Mouse (Mus musculus) gastrocnemius, adult 2 months (tissue): ENCODE data around the gene Cel. TPM values are rescaled to one million over a fixed set of nuclear protein-coding genes. Genes with fewer than 3 reads are reported as not detected.

Experiments used
- DNase-seq: peaks from one replicate; pipeline ENCODE4 v3.0.0; 2022
- H3K27ac ChIP-seq: fragments of 200-600 bp; 2 replicates; pipeline ENCODE4 v1.8.1; 2022; ENCODE audit warnings: mild to moderate bottlenecking
- H3K4me3 ChIP-seq: fragments of 200-600 bp; 2 replicates; pipeline ENCODE4 v1.8.1; 2022; ENCODE audit warnings: mild to moderate bottlenecking, moderate library complexity
- CTCF ChIP-seq: fragments of 200-600 bp; IDR thresholded peaks from 2 replicates; pipeline ENCODE4 v1.8.1; 2022; ENCODE audit warnings: antibody characterized with exemption, mild to moderate bottlenecking, moderate library complexity
- intact Hi-C: fragments of 180-260 bp; cut with DNase I; formaldehyde crosslinking; loops from one replicate; pipeline ENCODE4 v1.15.1; 2025
- total RNA-seq, 2 experiments: library from RNA; stranded (reverse); gene quantifications; 2 replicates each; pipeline ENCODE4 v1.2.3; 2021

Gene Cel
- total RNA-seq, 2 experiments from 2014 or later, result not detected

GRCm38 (mm10) chr2:28540587-28541227 lies 22.5 kb downstream of the Cel start:
- Histone ChIP-seq H3K4me3 (no peak overlapping the region), H3K27ac (peak overlapping the region; percentile 93)
- no peak for TF ChIP-seq CTCF
- no peak for DNase-seq
- intact Hi-C loops, result no loop called here

GRCm38 (mm10) chr2:28539949-28540348 lies 23.3 kb downstream of the Cel start:
- no peak for TF ChIP-seq CTCF
- peak; percentile 48 for DNase-seq
- intact Hi-C loops, result loop anchor here (2.0 kb wide), 1 partner anchor 19 kb away; no protein-coding TSS in a partner anchor
- Histone ChIP-seq H3K4me3 (no peak overlapping the region; the same call in 1 of the 2 replicates), H3K27ac (peak overlapping the region; percentile 93)

- TF ChIP-seq CTCF, result no peak
- peak overlapping the region; percentile 93 for H3K27ac ChIP-seq
- intact Hi-C loops, result loop anchor here (2.0 kb wide), 1 partner anchor 18 kb away; no protein-coding TSS in a partner anchor
- peak overlapping the region; percentile 41 for H3K4me3 ChIP-seq
- DNase-seq, result peak; percentile 91
Observed at GRCm38 (mm10) chr2:28539206-28539605, 24.0 kb downstream of the Cel start.

GRCm38 (mm10) chr2:28538817-28539128 lies 24.4 kb downstream of the Cel start:
- Histone ChIP-seq H3K4me3 (peak overlapping the region; percentile 41), H3K27ac (peak overlapping the region; percentile 93)
- no peak for TF ChIP-seq CTCF
- peak; percentile 84 for DNase-seq
- intact Hi-C loops, result loop anchor here (2.0 kb wide), 1 partner anchor 18 kb away; no protein-coding TSS in a partner anchor

- H3K4me3 ChIP-seq, result peak overlapping the region; percentile 11; the same call in 1 of the 2 replicates
- H3K27ac ChIP-seq, result peak overlapping the region; percentile 93
- no peak for TF ChIP-seq CTCF
- intact Hi-C loops, result loop anchor here (2.0 kb wide), 1 partner anchor 17 kb away; no protein-coding TSS in a partner anchor
- peak; percentile 66 for DNase-seq
Observed at GRCm38 (mm10) chr2:28537995-28538816, 25.0 kb downstream of the Cel start.

- TF ChIP-seq CTCF, result no peak
- peak overlapping the region; percentile 93 for H3K27ac ChIP-seq
- DNase-seq, result no peak
- intact Hi-C loops, result no loop called here
- H3K4me3 ChIP-seq, result no peak overlapping the region
Observed at GRCm38 (mm10) chr2:28537634-28537920, 25.6 kb downstream of the Cel start.

- H3K27ac ChIP-seq, result peak overlapping the region; percentile 93
- intact Hi-C loops, result no loop called here
- no peak for TF ChIP-seq CTCF
- H3K4me3 ChIP-seq, result peak overlapping the region; percentile 13; the same call in 1 of the 2 replicates
- DNase-seq, result peak; percentile 56
Observed at GRCm38 (mm10) chr2:28536766-28537633, 26.2 kb downstream of the Cel start.

GRCm38 (mm10) chr2:28536166-28536565 lies 27.0 kb downstream of the Cel start:
- peak overlapping the region; percentile 13 for H3K4me3 ChIP-seq
- intact Hi-C loops, result no loop called here
- TF ChIP-seq CTCF, result no peak
- peak overlapping the region; percentile 93 for H3K27ac ChIP-seq
- DNase-seq, result no peak

GRCm38 (mm10) chr2:28535650-28536049 lies 27.6 kb downstream of the Cel start:
- no peak for TF ChIP-seq CTCF
- intact Hi-C loops, result no loop called here
- peak overlapping the region; percentile 93 for H3K27ac ChIP-seq
- peak overlapping the region; percentile 82 for H3K4me3 ChIP-seq
- peak; percentile 69 for DNase-seq

GRCm38 (mm10) chr2:28535263-28535540 lies 28.0 kb downstream of the Cel start:
- peak overlapping the region; percentile 82 for H3K4me3 ChIP-seq
- no peak for TF ChIP-seq CTCF
- intact Hi-C loops, result no loop called here
- H3K27ac ChIP-seq, result peak overlapping the region; percentile 93
- no peak for DNase-seq

- Histone ChIP-seq H3K4me3 (peak overlapping the region; percentile 82), H3K27ac (peak overlapping the region; percentile 93)
- intact Hi-C loops, result no loop called here
- no peak for DNase-seq
- TF ChIP-seq CTCF, result no peak
Observed at GRCm38 (mm10) chr2:28534436-28535262, 28.6 kb downstream of the Cel start.

- Histone ChIP-seq H3K4me3 (peak overlapping the region; percentile 82), H3K27ac (peak overlapping the region; percentile 93)
- DNase-seq, result no peak
- no peak for TF ChIP-seq CTCF
- intact Hi-C loops, result no loop called here
Observed at GRCm38 (mm10) chr2:28533901-28534435, 29.2 kb downstream of the Cel start.
